Mouse (Mus musculus): ENCODE data around the gene Ddx39.

Gene Ddx39

DNA sequence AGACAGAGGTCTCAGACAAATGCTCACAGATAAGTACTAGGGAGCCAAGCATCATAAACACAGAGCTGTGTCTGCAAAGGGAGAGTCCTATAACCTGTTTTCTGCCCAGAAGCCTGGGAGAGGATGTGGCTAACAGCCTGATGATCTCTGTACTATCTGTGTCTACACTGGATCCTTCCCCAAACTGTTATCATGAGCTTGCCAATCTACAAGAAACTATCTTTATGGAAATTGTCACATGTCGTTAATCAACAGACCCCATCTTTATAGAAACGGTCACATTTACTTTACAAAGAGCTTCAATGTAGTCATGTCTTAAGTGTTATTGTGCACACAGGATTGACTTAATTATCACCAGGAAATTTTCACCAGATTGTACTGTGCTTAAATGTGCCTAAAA is 55.7 kb downstream of the Ddx39 start:
- DNase-seq (ENCODE audit: low spot score) = no peak

DNA sequence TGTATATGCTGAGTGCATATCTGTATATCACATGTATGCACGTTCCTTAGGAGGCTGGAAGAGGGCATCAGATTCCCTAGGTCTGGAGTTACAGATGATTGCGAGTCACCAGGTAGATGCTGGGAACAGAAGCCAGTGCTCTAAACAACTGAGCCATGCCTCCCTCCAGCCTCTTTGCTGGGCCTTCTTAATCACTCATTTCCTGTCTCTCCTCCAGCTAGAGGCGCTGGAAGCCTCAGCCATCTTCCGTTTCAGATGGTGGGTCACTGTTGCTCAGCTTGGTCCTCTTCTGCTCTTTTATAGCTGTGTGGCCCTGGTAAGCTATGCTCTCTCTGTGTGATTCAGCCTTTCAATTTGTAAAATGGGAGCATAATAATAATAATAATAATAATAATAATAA is 56.8 kb downstream of the Ddx39 start:
- DNase-seq (ENCODE audit: low spot score) = no peak

DNA sequence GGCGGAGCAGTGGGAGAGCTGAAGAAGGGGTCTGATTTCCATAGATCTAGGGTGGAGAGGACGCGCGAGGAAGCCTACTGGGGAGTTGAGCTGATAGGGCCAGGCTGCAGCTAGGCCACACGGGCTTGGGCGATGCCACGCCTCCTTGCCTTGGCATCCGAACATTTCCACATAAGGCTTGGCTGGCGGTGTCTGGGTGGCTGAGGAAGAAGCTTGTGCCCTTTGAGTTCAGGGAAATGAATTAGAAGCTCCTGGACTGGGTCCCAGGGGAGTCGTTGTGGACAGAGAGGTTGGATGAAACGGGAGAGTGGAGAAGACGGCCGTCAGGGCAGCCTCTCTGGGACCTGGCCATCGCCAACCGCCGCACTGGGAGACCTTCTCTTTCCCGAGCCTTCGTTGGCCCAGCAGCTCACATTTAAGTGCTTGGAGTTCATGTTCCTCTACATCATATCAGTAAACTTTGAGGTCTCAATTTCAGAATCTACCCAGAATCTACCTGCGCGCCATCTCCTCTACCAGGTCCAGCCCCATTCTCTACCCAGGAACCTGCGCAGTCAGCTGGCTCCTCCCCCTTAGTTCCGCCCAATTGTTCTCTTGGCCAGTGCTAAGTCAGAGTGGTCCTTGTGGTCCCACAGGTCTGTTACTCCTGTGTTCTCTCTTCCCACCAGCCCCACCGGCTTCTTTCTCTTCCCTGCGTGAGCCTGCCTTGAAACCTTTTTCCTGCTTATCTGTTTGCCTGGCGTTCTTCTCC is 57.9 kb downstream of the Ddx39 start:
- no peak for DNase-seq (ENCODE audit: low spot score)

DNA sequence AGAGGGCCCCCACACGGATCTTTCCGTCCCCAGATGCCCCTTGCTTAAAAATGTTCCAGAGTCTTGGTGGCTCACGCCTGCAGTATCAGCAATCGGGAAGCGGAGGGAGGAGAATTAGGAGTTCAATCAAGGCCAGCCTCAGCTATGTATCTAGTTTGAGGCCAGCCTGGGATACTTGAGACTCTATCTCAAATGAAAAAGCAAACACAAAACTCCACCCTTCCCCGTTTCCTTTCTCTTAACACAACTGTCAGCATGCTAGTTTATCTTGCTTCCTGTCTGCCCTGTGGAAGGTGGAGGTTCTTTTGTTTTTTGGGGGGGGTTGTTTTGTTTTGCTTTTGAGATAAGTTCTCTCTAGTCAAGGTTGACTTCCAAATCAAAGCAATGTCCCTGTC is 58.5 kb downstream of the Ddx39 start:
- DNase-seq (ENCODE audit: low spot score) = no peak

DNA sequence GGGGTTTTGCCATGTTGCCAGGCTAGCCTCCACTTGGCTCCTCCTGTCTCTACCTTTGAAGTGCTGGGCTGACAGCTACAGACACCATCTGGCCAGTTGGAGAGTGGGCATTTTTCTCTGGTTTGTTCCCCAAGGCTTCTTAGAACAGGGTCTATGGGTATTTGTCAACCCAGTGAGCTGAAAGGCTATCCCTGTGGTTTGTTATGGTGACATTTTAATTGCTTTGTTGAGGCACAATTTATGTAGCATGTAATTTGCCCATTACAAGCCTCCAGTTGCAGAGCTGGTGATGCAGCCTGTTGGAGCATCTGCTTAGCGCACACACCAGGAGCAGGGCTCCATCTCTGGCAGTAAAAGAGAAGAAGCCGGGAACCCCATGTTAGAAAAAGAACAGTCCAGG is 59.2 kb downstream of the Ddx39 start:
- no peak for DNase-seq (ENCODE audit: low spot score)
